Mouse (Mus musculus): ENCODE data around the gene Ring1. TPM values are rescaled to one million over a fixed set of nuclear protein-coding genes. Genes with fewer than 3 reads are reported as not detected.
A peak's percentile ranks its signal among the peaks of the same experiment; 100 is the strongest.
"Not testable (repeated sequence)": the region's sequence is repeated elsewhere in the genome, so short reads cannot be mapped to it uniquely, and the experiment has no call there.

The Ring1 gene
- polyA plus RNA-seq, 1 experiment from 2014 or later = 21.6 TPM

GRCm38 (mm10) chr17:34013436-34013835 lies 11.0 kb downstream of the Ring1 start:
- WGBS = 95% methylated on average over 8 of the region's 8 CpGs

GRCm38 (mm10) chr17:34010156-34010555 lies 14.3 kb downstream of the Ring1 start:
- WGBS = 69% methylated on average over 5 of the region's 5 CpGs
- Histone ChIP-seq H3K4me1 (replicated peaks) (no peaks in the 10 kb centered on the region), H3K27me3 (0 out of 2 replicates have a peak, but pooled peaks cover 5% of the 10 kb centered on the region), H3K4me3 (replicated peaks) (no peak overlapping the region), H3K9ac (replicated peaks) (no peak overlapping the region), H3K4me2 (no peak overlapping the region), H3K36me3 (no peaks in the 10 kb centered on the region), H3K9me3 (0 out of 2 replicates have a peak, but pooled peaks cover 2% of the 10 kb centered on the region), H3K27ac (no peak overlapping the region)
- no peak for ATAC-seq (ENCODE audit: insufficient number of reproducible peaks, insufficient read depth, low FRiP score, low TSS enrichment, low read depth)

More at GRCm38 (mm10) chr17:34013436-34013835, 11.0 kb downstream of the Ring1 start:
- no peak for ATAC-seq (ENCODE audit: insufficient number of reproducible peaks, insufficient read depth, low FRiP score, low TSS enrichment, low read depth)
- no peaks in the 10 kb centered on the region for H3K4me1 ChIP-seq (replicated peaks)
- H3K4me3 ChIP-seq (replicated peaks) = no peak overlapping the region
- 0 out of 2 replicates have a peak, but pooled peaks cover 9% of the 10 kb centered on the region for H3K9me3 ChIP-seq
- no peak overlapping the region for H3K4me2 ChIP-seq
- H3K36me3 ChIP-seq = no peaks in the 10 kb centered on the region
- no peak overlapping the region for H3K9ac ChIP-seq (replicated peaks)
- H3K27me3 ChIP-seq = no peaks in the 10 kb centered on the region
- no peak overlapping the region for H3K27ac ChIP-seq

DNA sequence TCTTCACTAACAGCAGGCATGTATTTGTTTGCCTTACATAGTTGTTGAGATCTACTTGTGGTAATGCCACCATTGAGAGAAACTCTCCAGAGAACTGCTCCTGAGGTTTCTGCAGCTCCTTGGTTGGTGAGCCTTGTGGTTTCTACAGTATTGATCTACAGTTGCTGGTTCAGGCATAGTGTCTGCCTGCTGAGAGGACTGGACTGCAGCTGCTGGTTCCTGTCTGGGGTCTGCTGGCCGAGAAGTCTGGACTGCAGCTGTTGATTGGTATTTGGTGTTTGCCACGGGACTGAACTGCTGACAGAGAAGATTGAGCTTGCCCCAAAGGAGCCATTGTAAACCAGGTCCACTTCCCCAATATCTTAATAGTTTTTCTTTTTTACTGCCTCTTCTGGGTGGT lies 17.9 kb downstream of the Ring1 start:
- Histone ChIP-seq H3K27me3 (peaks cover 21% of the 10 kb centered on the region), H3K4me3 (replicated peaks) (no peak overlapping the region), H3K9me3 (no peaks in the 10 kb centered on the region), H3K4me1 (replicated peaks) (no peaks in the 10 kb centered on the region), H3K9ac (replicated peaks) (no peak overlapping the region), H3K27ac (no peak overlapping the region), H3K36me3 (no peaks in the 10 kb centered on the region), H3K4me2 (no peak overlapping the region)
- 35% methylated on average over 2 of the region's 2 CpGs for WGBS
- ATAC-seq (ENCODE audit: insufficient number of reproducible peaks, insufficient read depth, low FRiP score, low TSS enrichment, low read depth) = no peak

DNA sequence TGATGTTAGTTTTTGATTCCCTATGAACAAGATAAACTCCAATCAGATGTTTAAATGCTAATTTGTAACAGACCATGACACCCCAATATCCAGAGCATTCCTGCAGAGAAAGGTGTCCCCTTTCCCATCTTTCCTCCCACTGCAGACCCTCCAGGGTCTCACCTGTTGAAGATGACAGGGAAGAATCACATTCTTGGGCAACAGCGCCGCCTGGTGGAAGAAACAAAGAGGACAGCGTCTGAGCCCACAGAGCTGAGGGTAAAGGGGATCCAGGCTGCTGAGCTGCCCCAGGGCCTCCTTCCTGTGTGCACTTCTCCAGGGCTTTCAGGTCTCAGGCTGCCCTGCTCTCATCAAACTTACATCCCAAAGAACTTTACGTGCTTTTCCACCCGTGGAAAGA lies 21.1 kb downstream of the Ring1 start:
- no peak for ATAC-seq (ENCODE audit: insufficient number of reproducible peaks, insufficient read depth, low FRiP score, low TSS enrichment, low read depth)
- Histone ChIP-seq H3K4me3 (replicated peaks) (no peak overlapping the region), H3K27me3 (peaks cover 52% of the 10 kb centered on the region)

GRCm38 (mm10) chr17:34000796-34001195 lies 23.7 kb downstream of the Ring1 start:
- not testable (repeated sequence) for H3K9ac ChIP-seq (replicated peaks); H3K27ac ChIP-seq; H3K9me3 ChIP-seq; ATAC-seq (ENCODE audit: insufficient number of reproducible peaks, insufficient read depth, low FRiP score, low TSS enrichment, low read depth); H3K4me1 ChIP-seq (replicated peaks); H3K4me2 ChIP-seq; H3K36me3 ChIP-seq
- H3K27me3 ChIP-seq = peaks cover 71% of the 10 kb centered on the region
- WGBS = 54% methylated on average over 2 of the region's 2 CpGs
- H3K4me3 ChIP-seq (replicated peaks) = 0 out of 2 replicates have a peak overlapping the region, but pooled peaks have one; percentile 50

More for the DNA sequence above, 21.1 kb downstream of the Ring1 start:
- Histone ChIP-seq H3K4me2 (no peak overlapping the region), H3K27ac (no peak overlapping the region), H3K36me3 (no peaks in the 10 kb centered on the region), H3K9me3 (no peaks in the 10 kb centered on the region), H3K9ac (replicated peaks) (no peak overlapping the region), H3K4me1 (replicated peaks) (peaks cover 8% of the 10 kb centered on the region; the same call in 1 of the 2 replicates)
- 7% methylated on average over 5 of the region's 5 CpGs for WGBS

DNA sequence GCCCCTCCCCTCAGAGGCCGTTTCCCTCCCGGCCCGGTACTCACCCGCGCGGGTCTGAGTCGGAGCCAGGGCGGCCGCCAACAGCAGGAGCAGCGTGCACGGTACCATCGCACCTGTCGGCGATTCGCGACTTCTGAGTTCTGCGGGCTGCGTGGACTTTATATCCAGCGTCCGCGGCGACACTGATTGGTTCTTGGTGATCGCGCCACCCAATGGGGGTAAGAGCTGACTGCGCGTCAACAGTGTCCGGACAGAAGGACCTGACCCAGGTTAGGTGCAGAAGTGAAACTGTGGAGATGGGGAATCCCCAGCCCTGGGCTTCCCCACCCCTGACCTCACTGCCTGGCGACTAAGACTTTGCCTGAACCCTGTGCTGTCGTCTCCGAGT lies 24.3 kb downstream of the Ring1 start, which contains the start of gene H2-K1:
Gene H2-K1 (minus strand): TSS at position 198 of the 388 bp plus-strand sequence.
- H3K36me3 ChIP-seq = no peaks in the 10 kb centered on the region
- no peaks in the 10 kb centered on the region for H3K9me3 ChIP-seq
- H3K4me1 ChIP-seq (replicated peaks) = peaks cover 8% of the 10 kb centered on the region; the same call in 1 of the 2 replicates
- peak within 1 kb of the TSS; percentile 50 for H3K4me3 ChIP-seq (replicated peaks)
- H3K27ac ChIP-seq = no peak within 1 kb of the TSS
- ATAC-seq (ENCODE audit: insufficient number of reproducible peaks, insufficient read depth, low FRiP score, low TSS enrichment, low read depth) = peak; percentile 47; the same call in 1 of the 2 replicates
- peaks cover 72% of the 10 kb centered on the region for H3K27me3 ChIP-seq
- peak within 1 kb of the TSS; percentile 88 for H3K4me2 ChIP-seq
- WGBS = under 1% methylated on average over 30 of the region's 30 CpGs
- H3K9ac ChIP-seq (replicated peaks) = peak within 1 kb of the TSS; percentile 60

DNA sequence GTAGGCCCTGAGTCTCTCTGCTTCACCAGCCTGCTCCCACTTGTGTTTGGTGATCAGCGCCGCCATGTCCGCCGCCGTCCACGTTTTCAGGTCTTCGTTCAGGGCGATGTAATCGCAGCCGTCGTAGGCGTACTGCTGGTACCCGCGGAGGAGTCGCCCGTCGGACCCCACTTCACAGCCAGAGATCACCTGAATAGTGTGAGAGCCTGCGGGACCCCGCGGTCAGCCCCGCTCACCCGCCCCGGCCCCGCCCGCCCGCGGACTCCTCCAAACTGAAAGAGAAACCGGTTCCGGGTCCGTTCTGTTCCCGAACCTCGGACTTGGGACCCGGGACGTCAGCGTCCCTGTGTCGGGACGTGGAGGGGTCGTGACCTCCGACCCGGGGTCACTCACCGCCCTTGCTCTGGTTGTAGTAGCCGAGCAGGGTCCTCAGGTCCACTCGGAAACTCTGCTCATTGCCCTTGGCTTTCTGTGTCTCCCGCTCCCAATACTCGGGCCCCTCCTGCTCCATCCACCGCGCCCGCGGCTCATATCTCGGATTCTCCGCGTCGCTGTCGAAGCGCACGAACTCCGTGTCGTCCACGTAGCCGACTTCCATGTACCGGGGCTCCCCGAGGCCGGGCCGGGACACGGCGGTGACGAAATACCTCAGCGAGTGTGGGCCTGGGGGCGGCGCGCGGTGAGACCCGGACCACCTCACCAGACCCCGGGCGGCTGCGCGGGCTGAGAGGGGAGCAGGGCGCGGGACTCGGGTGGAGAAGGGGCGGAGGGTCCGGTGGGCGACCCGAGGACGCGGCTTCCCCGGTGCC lies 24.9 kb downstream of the Ring1 start:
- Histone ChIP-seq H3K27me3 (peaks cover 72% of the 10 kb centered on the region), H3K27ac (no peak overlapping the region), H3K4me2 (peak overlapping the region; percentile 88), H3K4me1 (replicated peaks) (peaks cover 8% of the 10 kb centered on the region; the same call in 1 of the 2 replicates), H3K36me3 (no peaks in the 10 kb centered on the region), H3K4me3 (replicated peaks) (peak overlapping the region; percentile 50), H3K9ac (replicated peaks) (peak overlapping the region; percentile 60), H3K9me3 (no peaks in the 10 kb centered on the region)
- WGBS = 2% methylated on average over 75 of the region's 87 CpGs
- no peak for ATAC-seq (ENCODE audit: insufficient number of reproducible peaks, insufficient read depth, low FRiP score, low TSS enrichment, low read depth)

DNA sequence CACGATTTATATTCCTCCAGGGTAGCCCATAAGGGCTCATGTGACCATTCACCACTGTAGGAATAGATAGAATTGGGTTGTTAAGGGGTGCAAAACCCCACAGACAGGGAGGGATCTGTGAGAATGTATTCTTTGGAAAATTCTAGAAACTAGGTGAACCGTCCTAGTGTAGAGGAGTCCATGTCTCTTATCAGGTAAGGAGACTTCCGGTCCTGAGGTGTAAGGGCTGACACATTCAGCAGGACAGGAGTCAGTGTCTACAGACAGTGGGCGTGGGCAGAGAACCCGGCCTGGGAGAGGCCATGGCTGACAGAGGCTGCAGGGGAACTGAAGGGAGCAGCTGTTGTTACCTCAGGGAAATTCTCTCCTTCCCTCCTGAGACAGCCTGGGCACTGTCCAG lies 25.8 kb downstream of the Ring1 start:
- not testable (repeated sequence) for H3K4me1 ChIP-seq (replicated peaks); H3K27ac ChIP-seq; H3K4me2 ChIP-seq; H3K9me3 ChIP-seq; H3K4me3 ChIP-seq (replicated peaks); H3K9ac ChIP-seq (replicated peaks); ATAC-seq (ENCODE audit: insufficient number of reproducible peaks, insufficient read depth, low FRiP score, low TSS enrichment, low read depth); H3K36me3 ChIP-seq
- peaks cover 69% of the 10 kb centered on the region for H3K27me3 ChIP-seq
- 51% methylated on average over 5 of the region's 5 CpGs for WGBS

DNA sequence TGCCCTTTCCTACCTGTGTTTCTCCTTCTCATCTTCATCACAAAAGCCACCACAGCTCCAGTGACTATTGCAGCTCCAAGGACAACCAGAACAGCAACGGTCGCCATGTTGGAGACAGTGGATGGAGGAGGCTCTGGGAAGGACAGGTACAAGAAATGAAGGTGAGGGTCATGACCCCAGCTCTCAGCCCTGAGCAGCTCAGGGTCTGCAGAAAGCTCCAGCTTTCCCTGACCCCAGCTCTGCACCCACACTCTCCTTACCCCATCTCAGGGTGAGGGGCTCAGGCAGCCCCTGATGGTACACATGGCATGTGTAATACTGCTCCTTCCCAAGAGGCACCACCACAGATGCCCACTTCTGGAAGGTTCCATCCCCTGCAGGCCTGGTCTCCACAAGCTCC lies 27.5 kb downstream of the Ring1 start:
- not testable (repeated sequence) for ATAC-seq (ENCODE audit: insufficient number of reproducible peaks, insufficient read depth, low FRiP score, low TSS enrichment, low read depth)

DNA sequence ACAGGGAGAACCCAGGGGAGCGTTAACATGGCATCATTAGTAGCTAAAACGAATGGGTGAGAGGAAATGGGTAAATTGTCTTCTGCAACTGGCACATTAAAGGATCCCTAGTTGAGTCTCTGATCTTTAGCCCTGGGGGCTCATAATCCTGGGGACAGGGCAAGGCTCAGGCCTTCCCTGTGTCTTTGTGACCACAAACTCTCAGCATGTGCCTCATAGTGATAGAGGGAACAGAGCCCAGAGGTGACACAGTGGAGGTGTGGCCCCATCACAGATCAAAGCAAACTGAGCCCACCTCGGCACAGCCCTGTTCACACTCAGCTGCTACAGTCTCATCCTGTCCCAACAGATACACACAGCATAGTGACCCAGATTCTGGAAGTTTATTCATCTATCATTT lies 28.8 kb downstream of the Ring1 start:
- Histone ChIP-seq H3K36me3 (no peaks in the 10 kb centered on the region), H3K9me3 (no peaks in the 10 kb centered on the region), H3K4me3 (replicated peaks) (no peak overlapping the region), H3K9ac (replicated peaks) (no peak overlapping the region), H3K27me3 (peaks cover 48% of the 10 kb centered on the region), H3K27ac (no peak overlapping the region), H3K4me2 (no peak overlapping the region), H3K4me1 (replicated peaks) (peaks cover 8% of the 10 kb centered on the region; the same call in 1 of the 2 replicates)
- no peak for ATAC-seq (ENCODE audit: insufficient number of reproducible peaks, insufficient read depth, low FRiP score, low TSS enrichment, low read depth)
- WGBS = 19% methylated on average over 3 of the region's 3 CpGs

More for the DNA sequence above, 27.5 kb downstream of the Ring1 start:
- WGBS = 92% methylated on average over 2 of the region's 2 CpGs
- not testable (repeated sequence) for H3K9me3 ChIP-seq; H3K36me3 ChIP-seq; H3K27ac ChIP-seq; H3K4me1 ChIP-seq (replicated peaks); H3K9ac ChIP-seq (replicated peaks); H3K4me3 ChIP-seq (replicated peaks); H3K4me2 ChIP-seq
- H3K27me3 ChIP-seq = peaks cover 61% of the 10 kb centered on the region

GRCm38 (mm10) chr17:33994959-33995358 lies 29.5 kb downstream of the Ring1 start:
- 93% methylated on average over 8 of the region's 8 CpGs for WGBS
- Histone ChIP-seq H3K9ac (replicated peaks) (no peak overlapping the region), H3K4me3 (replicated peaks) (no peak overlapping the region), H3K9me3 (no peaks in the 10 kb centered on the region), H3K4me2 (no peak overlapping the region), H3K27me3 (peaks cover 41% of the 10 kb centered on the region), H3K36me3 (no peaks in the 10 kb centered on the region), H3K27ac (no peak overlapping the region), H3K4me1 (replicated peaks) (peaks cover 7% of the 10 kb centered on the region; the same call in 1 of the 2 replicates)
- ATAC-seq (ENCODE audit: insufficient number of reproducible peaks, insufficient read depth, low FRiP score, low TSS enrichment, low read depth) = no peak
